Mouse (Mus musculus): ENCODE data around the gene Hoxc10. TPM values are rescaled to one million over a fixed set of nuclear protein-coding genes. Genes with fewer than 3 reads are reported as not detected.

Gene Hoxc10
- polyA plus RNA-seq, 1 experiment from 2014 or later: not detected

- no peak overlapping the region for H3K4me2 ChIP-seq
- WGBS: 10% methylated on average over 5 of the region's 5 CpGs
- no peak overlapping the region for H3K27ac ChIP-seq
- peaks cover 4% of the 10 kb centered on the region; the same call in 1 of the 2 replicates for H3K4me1 ChIP-seq
- no peaks in the 10 kb centered on the region for H3K9me3 ChIP-seq
- H3K27me3 ChIP-seq (replicated peaks): peaks cover 95% of the 10 kb centered on the region
- no peak for ATAC-seq (replicated peaks)
- H3K36me3 ChIP-seq (replicated peaks): no peaks in the 10 kb centered on the region
- no peak overlapping the region for H3K4me3 ChIP-seq
- H3K9ac ChIP-seq: no peak overlapping the region
These were observed 21.5 kb downstream of the Hoxc10 start for GRCm38 (mm10) chr15:102988078-102988477.

- under 1% methylated on average over 66 of the region's 69 CpGs for WGBS
- H3K4me1 ChIP-seq: peaks cover 4% of the 10 kb centered on the region; the same call in 1 of the 2 replicates
- H3K4me2 ChIP-seq: no peak within 1 kb of the TSS
- H3K4me3 ChIP-seq: 0 out of 2 replicates have a peak within 1 kb of the TSS, but pooled peaks have one; percentile 8
- no peaks in the 10 kb centered on the region for H3K9me3 ChIP-seq
- H3K36me3 ChIP-seq (replicated peaks): no peaks in the 10 kb centered on the region
- peaks cover 95% of the 10 kb centered on the region for H3K27me3 ChIP-seq (replicated peaks)
- H3K9ac ChIP-seq: no peak within 1 kb of the TSS
- no peak within 1 kb of the TSS for H3K27ac ChIP-seq
- no peak for ATAC-seq (replicated peaks)
These were observed 24.1 kb downstream of the Hoxc10 start, which contains the start of gene Hoxc8 for GRCm38 (mm10) chr15:102990461-102991397. TSS of gene Hoxc8 (plus strand) at chr15:102990607.

GRCm38 (mm10) chr15:102991782-102992181 is 25.2 kb downstream of the Hoxc10 start:
- H3K27me3 ChIP-seq (replicated peaks): peaks cover 92% of the 10 kb centered on the region
- WGBS: 2% methylated on average over 7 of the region's 7 CpGs
- no peak overlapping the region for H3K9ac ChIP-seq
- no peak overlapping the region for H3K4me3 ChIP-seq
- no peaks in the 10 kb centered on the region for H3K36me3 ChIP-seq (replicated peaks)
- H3K4me2 ChIP-seq: no peak overlapping the region
- no peak for ATAC-seq (replicated peaks)
- H3K27ac ChIP-seq: no peak overlapping the region
- no peaks in the 10 kb centered on the region for H3K9me3 ChIP-seq
- H3K4me1 ChIP-seq: peaks cover 4% of the 10 kb centered on the region; the same call in 1 of the 2 replicates

- Histone ChIP-seq H3K9ac (no peak overlapping the region), H3K4me3 (no peak overlapping the region), H3K4me2 (no peak overlapping the region), H3K36me3 (replicated peaks) (no peaks in the 10 kb centered on the region), H3K27me3 (replicated peaks) (peaks cover 91% of the 10 kb centered on the region), H3K9me3 (no peaks in the 10 kb centered on the region), H3K4me1 (peaks cover 4% of the 10 kb centered on the region; the same call in 1 of the 2 replicates), H3K27ac (no peak overlapping the region)
- WGBS: under 1% methylated on average over 11 of the region's 11 CpGs
- ATAC-seq (replicated peaks): no peak
These were observed 25.6 kb downstream of the Hoxc10 start for GRCm38 (mm10) chr15:102992206-102992605.

- Histone ChIP-seq H3K4me1 (peaks cover 4% of the 10 kb centered on the region; the same call in 1 of the 2 replicates), H3K4me2 (no peak overlapping the region), H3K9ac (no peak overlapping the region), H3K36me3 (replicated peaks) (no peaks in the 10 kb centered on the region), H3K4me3 (no peak overlapping the region), H3K27ac (no peak overlapping the region), H3K9me3 (no peaks in the 10 kb centered on the region), H3K27me3 (replicated peaks) (peaks cover 91% of the 10 kb centered on the region)
- 0% methylated on average over 3 of the region's 3 CpGs for WGBS
- no peak for ATAC-seq (replicated peaks)
These were observed 26.3 kb downstream of the Hoxc10 start for GRCm38 (mm10) chr15:102992863-102993262.

- no peaks in the 10 kb centered on the region for H3K9me3 ChIP-seq
These were observed 30.0 kb downstream of the Hoxc10 start for GRCm38 (mm10) chr15:102996548-102996947.

GRCm38 (mm10) chr15:102997431-102997830 is 30.8 kb downstream of the Hoxc10 start:
- no peak for ATAC-seq (replicated peaks)
- 0% methylated on average over 3 of the region's 3 CpGs for WGBS

More at GRCm38 (mm10) chr15:102996548-102996947, 30.0 kb downstream of the Hoxc10 start:
- Histone ChIP-seq H3K27me3 (replicated peaks) (peaks cover 93% of the 10 kb centered on the region), H3K4me2 (no peak overlapping the region), H3K27ac (no peak overlapping the region), H3K9ac (no peak overlapping the region), H3K4me1 (peaks cover 11% of the 10 kb centered on the region), H3K36me3 (replicated peaks) (no peaks in the 10 kb centered on the region), H3K4me3 (no peak overlapping the region)
- no peak for ATAC-seq (replicated peaks)
- under 1% methylated on average over 9 of the region's 9 CpGs for WGBS

GRCm38 (mm10) chr15:102997939-102998355 is 31.4 kb downstream of the Hoxc10 start, which contains the start of gene Hoxc6:
TSS of gene Hoxc6 (plus strand) at chr15:102998257.
- Histone ChIP-seq H3K4me3 (peak within 1 kb of the TSS; percentile 33), H3K27me3 (replicated peaks) (peaks cover 93% of the 10 kb centered on the region), H3K9ac (no peak within 1 kb of the TSS), H3K36me3 (replicated peaks) (no peaks in the 10 kb centered on the region), H3K27ac (no peak within 1 kb of the TSS), H3K4me2 (peak within 1 kb of the TSS; percentile 50), H3K4me1 (peaks cover 11% of the 10 kb centered on the region), H3K9me3 (no peaks in the 10 kb centered on the region)
- under 1% methylated on average over 19 of the region's 19 CpGs for WGBS
- ATAC-seq (replicated peaks): no peak

More at GRCm38 (mm10) chr15:102997431-102997830, 30.8 kb downstream of the Hoxc10 start:
- no peak overlapping the region for H3K4me2 ChIP-seq
- H3K36me3 ChIP-seq (replicated peaks): no peaks in the 10 kb centered on the region
- peaks cover 11% of the 10 kb centered on the region for H3K4me1 ChIP-seq
- H3K27me3 ChIP-seq (replicated peaks): peaks cover 93% of the 10 kb centered on the region
- H3K4me3 ChIP-seq: no peak overlapping the region
- H3K9me3 ChIP-seq: no peaks in the 10 kb centered on the region
- H3K9ac ChIP-seq: no peak overlapping the region
- H3K27ac ChIP-seq: no peak overlapping the region

- WGBS: under 1% methylated on average over 19 of the region's 19 CpGs
- H3K9ac ChIP-seq: no peak overlapping the region
- H3K27me3 ChIP-seq (replicated peaks): peaks cover 95% of the 10 kb centered on the region
- no peaks in the 10 kb centered on the region for H3K36me3 ChIP-seq (replicated peaks)
- no peaks in the 10 kb centered on the region for H3K9me3 ChIP-seq
- H3K4me1 ChIP-seq: peaks cover 11% of the 10 kb centered on the region
- peak overlapping the region; percentile 50 for H3K4me2 ChIP-seq
- no peak for ATAC-seq (replicated peaks)
- H3K4me3 ChIP-seq: peak overlapping the region; percentile 33
- no peak overlapping the region for H3K27ac ChIP-seq
These were observed 32.1 kb downstream of the Hoxc10 start for GRCm38 (mm10) chr15:102998608-102999182.

- no peak overlapping the region for H3K27ac ChIP-seq
- peak overlapping the region; percentile 33 for H3K4me3 ChIP-seq
- ATAC-seq (replicated peaks): 0 out of 2 replicates have a peak, but pooled peaks have one; percentile 24
- H3K4me1 ChIP-seq: peaks cover 11% of the 10 kb centered on the region
- no peak overlapping the region for H3K9ac ChIP-seq
- no peaks in the 10 kb centered on the region for H3K9me3 ChIP-seq
- WGBS: under 1% methylated on average over 33 of the region's 33 CpGs
- H3K27me3 ChIP-seq (replicated peaks): peaks cover 95% of the 10 kb centered on the region
- no peaks in the 10 kb centered on the region for H3K36me3 ChIP-seq (replicated peaks)
- peak overlapping the region; percentile 50 for H3K4me2 ChIP-seq
These were observed 32.7 kb downstream of the Hoxc10 start for GRCm38 (mm10) chr15:102999183-102999831.

- ATAC-seq (replicated peaks): no peak
- H3K4me3 ChIP-seq: no peak overlapping the region
- no peak overlapping the region for H3K9ac ChIP-seq
- no peaks in the 10 kb centered on the region for H3K36me3 ChIP-seq (replicated peaks)
- H3K27ac ChIP-seq: no peak overlapping the region
- 2% methylated on average over 11 of the region's 11 CpGs for WGBS
- H3K4me2 ChIP-seq: no peak overlapping the region
- peaks cover 11% of the 10 kb centered on the region for H3K4me1 ChIP-seq
- H3K27me3 ChIP-seq (replicated peaks): peaks cover 96% of the 10 kb centered on the region
- H3K9me3 ChIP-seq: no peaks in the 10 kb centered on the region
These were observed 33.4 kb downstream of the Hoxc10 start for GRCm38 (mm10) chr15:102999955-103000354.

- no peak for ATAC-seq (replicated peaks)
- no peak overlapping the region for H3K27ac ChIP-seq
These were observed 33.9 kb downstream of the Hoxc10 start for GRCm38 (mm10) chr15:103000501-103000901.

More at GRCm38 (mm10) chr15:103000501-103000901, 33.9 kb downstream of the Hoxc10 start:
- 3% methylated on average over 24 of the region's 24 CpGs for WGBS
- no peak overlapping the region for H3K4me3 ChIP-seq
- H3K36me3 ChIP-seq (replicated peaks): no peaks in the 10 kb centered on the region
- no peaks in the 10 kb centered on the region for H3K9me3 ChIP-seq
- no peak overlapping the region for H3K9ac ChIP-seq
- peaks cover 96% of the 10 kb centered on the region for H3K27me3 ChIP-seq (replicated peaks)
- peaks cover 11% of the 10 kb centered on the region for H3K4me1 ChIP-seq
- H3K4me2 ChIP-seq: no peak overlapping the region

Measured in midbrain, embryonic 15.5 days (tissue).